In genomic region chr15:80202111-80202775, GRCm38 (mm10) we compare ENCODE assay signal across 16 mouse cellular contexts. TPM values are rescaled to one million over a fixed set of nuclear protein-coding genes. Genes with fewer than 3 reads are reported as not detected.
A peak's percentile ranks its signal among the peaks of the same experiment; 100 is the strongest.
DNase-seq lines count a peak whose midpoint lies in the region; ATAC-seq and TF ChIP-seq lines count a peak whose summit lies in the region.
"Had no signal": no experiment of that assay in that cellular context is flagged by ENCODE, and none has a peak within 500 bp of the region (broad histone marks: within the 10 kb centered on the region; RNA-seq: fewer than 3 reads in every experiment).

No protein-coding gene starts in this region.

- no peaks in the 10 kb centered on the region for H3K27me3 ChIP-seq in kidney, embryonic 14.5 days (ENCODE audit: control insufficient read depth, insufficient read depth, low read length)
- H3K27me3 ChIP-seq: embryonic facial prominence, embryonic 15.5 days; intestine, embryonic 15.5 days; limb, embryonic 15.5 days; midbrain, embryonic 12.5 days; stomach, embryonic 15.5 days had no signal

- 82% methylated on average over 6 of the region's 6 CpGs for WGBS in kidney, embryonic 14.5 days
- 53% methylated on average over 6 of the region's 6 CpGs for WGBS in olfactory bulb, adult 2 months
- 76% methylated on average over 6 of the region's 6 CpGs for WGBS in lung, adult 2 months

- no peak overlapping the region for H3K27ac ChIP-seq in kidney, embryonic 14.5 days (ENCODE audit: low read depth, low read length)
- peak overlapping the region; percentile 86 for H3K27ac ChIP-seq in layer of hippocampus, adult 2 months
- peak overlapping the region; percentile 77 for H3K27ac ChIP-seq in olfactory bulb, adult 2 months (ENCODE audit: insufficient read depth, low read depth, low read length)
- H3K27ac ChIP-seq: embryonic facial prominence, embryonic 15.5 days; heart, embryonic 10.5 days; hindbrain, embryonic 10.5 days; intestine, embryonic 15.5 days; limb, embryonic 15.5 days; midbrain, embryonic 12.5 days; stomach, embryonic 15.5 days had no signal

- no peaks in the 10 kb centered on the region for H3K4me1 ChIP-seq in kidney, embryonic 14.5 days (ENCODE audit: control insufficient read depth, insufficient read depth, low read length)
- peaks cover 22% of the 10 kb centered on the region for H3K4me1 ChIP-seq in olfactory bulb, adult 2 months (ENCODE audit: control insufficient read depth, insufficient read depth, low read length)
- H3K4me1 ChIP-seq in lung, adult 2 months (ENCODE audit: control insufficient read depth, insufficient read depth, low read length): no peaks in the 10 kb centered on the region
- H3K4me1 ChIP-seq: heart, embryonic 10.5 days; intestine, embryonic 15.5 days; limb, embryonic 15.5 days; stomach, embryonic 15.5 days had no signal

- H3K4me2 ChIP-seq in kidney, embryonic 14.5 days (replicated peaks; ENCODE audit: low read depth, low read length): no peak overlapping the region
- H3K4me2 ChIP-seq: embryonic facial prominence, embryonic 15.5 days; intestine, embryonic 15.5 days; limb, embryonic 15.5 days; midbrain, embryonic 12.5 days; stomach, embryonic 15.5 days had no signal

- H3K4me3 ChIP-seq in kidney, embryonic 14.5 days (ENCODE audit: low read length): no peak overlapping the region
- H3K4me3 ChIP-seq in layer of hippocampus, adult 2 months: no peak overlapping the region
- no peak overlapping the region for H3K4me3 ChIP-seq in olfactory bulb, adult 2 months (ENCODE audit: insufficient read depth, low read depth, low read length)
- no peak overlapping the region for H3K4me3 ChIP-seq in lung, adult 2 months (replicated peaks; ENCODE audit: extremely low read depth, low read depth, low read length)
- H3K4me3 ChIP-seq: embryonic facial prominence, embryonic 15.5 days; heart, embryonic 10.5 days; hindbrain, embryonic 10.5 days; intestine, embryonic 15.5 days; limb, embryonic 15.5 days; midbrain, embryonic 12.5 days; stomach, embryonic 15.5 days had no signal

- TF ChIP-seq POLR2A in olfactory bulb, adult 2 months (IDR thresholded peaks at IDR 0.05; ENCODE audit: insufficient read depth, low read depth, low read length): no peak
- no peak for TF ChIP-seq POLR2A in lung, adult 2 months (IDR thresholded peaks at IDR 0.05; ENCODE audit: borderline replicate concordance, extremely low read depth, low read depth, low read length)

- no peaks in the 10 kb centered on the region for H3K36me3 ChIP-seq in kidney, embryonic 14.5 days (ENCODE audit: control insufficient read depth, insufficient read depth, low read length)
- H3K36me3 ChIP-seq: embryonic facial prominence, embryonic 15.5 days; midbrain, embryonic 12.5 days had no signal

- peak; percentile 69 for DNase-seq in kidney, adult 9 months
- DNase-seq in fibroblast of lung, adult 2 months (ENCODE audit: low read depth): peak; percentile 15
- DNase-seq in layer of hippocampus, adult 2 months (ENCODE audit: low spot score in 2 of 2): peak; percentile 67 to 76
- DNase-seq in lung, adult 2 months: no peak
- no peak for DNase-seq in lung, postnatal 36 days
- DNase-seq: cerebellum, postnatal 14 days had no signal

- no peak overlapping the region for H3K9ac ChIP-seq in kidney, embryonic 14.5 days (ENCODE audit: low read depth, low read length)
- H3K9ac ChIP-seq: embryonic facial prominence, embryonic 15.5 days; intestine, embryonic 15.5 days; limb, embryonic 15.5 days; midbrain, embryonic 12.5 days; stomach, embryonic 15.5 days had no signal

- TF ChIP-seq CTCF in layer of hippocampus, adult 2 months (conservative IDR thresholded peaks at IDR 0.05): 0 out of 2 replicates have a peak, but pooled peaks have one; percentile 17
- no peak for TF ChIP-seq CTCF in olfactory bulb, adult 2 months (IDR thresholded peaks at IDR 0.05; ENCODE audit: insufficient read depth, low read depth, low read length)
- TF ChIP-seq CTCF in lung, adult 2 months (IDR thresholded peaks at IDR 0.05; ENCODE audit: insufficient read depth, low read length): no peak

- ATAC-seq in kidney, embryonic 14.5 days (ENCODE audit: low FRiP score, low TSS enrichment): no peak
- ATAC-seq: intestine, embryonic 15.5 days had no signal

- H3K9me3 ChIP-seq in kidney, embryonic 14.5 days (ENCODE audit: control insufficient read depth, low read length): no peaks in the 10 kb centered on the region
- H3K9me3 ChIP-seq: embryonic facial prominence, embryonic 15.5 days; heart, embryonic 10.5 days; intestine, embryonic 15.5 days; limb, embryonic 15.5 days; stomach, embryonic 15.5 days had no signal

RNA-seq across cellular contexts. Expression of gene Mgat3, which starts 28.7 kb away (rescaled TPM):
- 3.6 and 6.1 TPM in 2 replicates for polyA plus RNA-seq in kidney, embryonic 14.5 days (2014; fragmentation: Nextera tagmentation; extraction: Ambion mirVana)
- 100 to 1,000 TPM; 109 to 115 TPM for total RNA-seq in layer of hippocampus, adult 2 months (2021)
- polyA plus RNA-seq in olfactory bulb, adult 2 months (2012; ENCODE audit: insufficient read depth, insufficient read length, low replicate concordance, missing spikeins): 65.1 TPM in 1 of 2 replicates, not detected in the other
- polyA plus RNA-seq in lung, adult 2 months (2012; rRNA removed): 21.5 and 23.9 TPM in 2 replicates

RNA-seq across cellular contexts. Expression of gene Mief1, which starts 31.6 kb away (rescaled TPM):
- 20.4 and 37.0 TPM in 2 replicates for polyA plus RNA-seq in kidney, embryonic 14.5 days (2014; fragmentation: Nextera tagmentation; extraction: Ambion mirVana)
- total RNA-seq in layer of hippocampus, adult 2 months (2021): 10 to 100 TPM; 31.0 to 32.2 TPM
- polyA plus RNA-seq in olfactory bulb, adult 2 months (2012; ENCODE audit: insufficient read depth, insufficient read length, low replicate concordance, missing spikeins): not detected in 2 replicates
- 10.7 and 14.6 TPM in 2 replicates for polyA plus RNA-seq in lung, adult 2 months (2012; rRNA removed)

RNA-seq across cellular contexts. Expression of gene AC140267.1, which starts 33.4 kb away (rescaled TPM):
- not detected in 2 replicates for polyA plus RNA-seq in kidney, embryonic 14.5 days (2014; fragmentation: Nextera tagmentation; extraction: Ambion mirVana)
- total RNA-seq in layer of hippocampus, adult 2 months (2021): 10 to 100 TPM; 20.4 to 24.6 TPM
- polyA plus RNA-seq in olfactory bulb, adult 2 months (2012; ENCODE audit: insufficient read depth, insufficient read length, low replicate concordance, missing spikeins): not detected in 2 replicates
- polyA plus RNA-seq in lung, adult 2 months (2012; rRNA removed): not detected in 2 replicates
- polyA plus RNA-seq: embryonic facial prominence, embryonic 15.5 days; hindbrain, embryonic 10.5 days; intestine, embryonic 15.5 days; limb, embryonic 15.5 days; lung, embryonic 16.5 days; stomach, embryonic 15.5 days had no signal

RNA-seq across cellular contexts. Expression of gene Atf4, which starts 52.7 kb away (rescaled TPM):
- polyA plus RNA-seq in kidney, embryonic 14.5 days (2014; fragmentation: Nextera tagmentation; extraction: Ambion mirVana): 131 and 145 TPM in 2 replicates
- 10 to 100 TPM; 85.7 to 94.3 TPM for total RNA-seq in layer of hippocampus, adult 2 months (2021)
- polyA plus RNA-seq in olfactory bulb, adult 2 months (2012; ENCODE audit: insufficient read depth, insufficient read length, low replicate concordance, missing spikeins): not detected in 2 replicates
- polyA plus RNA-seq in lung, adult 2 months (2012; rRNA removed): 142 and 154 TPM in 2 replicates

Comparison
In these comparisons a context has a peak if more than half of its experiments do, and no peak if none do; other contexts are left out.
1. DNase-seq: peak in kidney, adult 9 months (single experiment), fibroblast of lung, adult 2 months (single experiment) and layer of hippocampus, adult 2 months (2 of 2); none in lung, adult 2 months (single experiment) and lung, postnatal 36 days (single experiment).